ENCODE assay signal across 8 mouse cellular contexts in genomic region chr14:100284119-100284860, GRCm38 (mm10). TPM values are rescaled to one million over a fixed set of nuclear protein-coding genes. Genes with fewer than 3 reads are reported as not detected.
A peak's percentile ranks its signal among the peaks of the same experiment; 100 is the strongest.
DNase-seq lines count a peak whose midpoint lies in the region; ATAC-seq and TF ChIP-seq lines count a peak whose summit lies in the region.

Klf12 (minus strand) TSS chr14:100284679.

- H3K27me3 ChIP-seq in limb, embryonic 10.5 days (ENCODE audit: low read depth, poor library complexity, severe bottlenecking) = no peaks in the 10 kb centered on the region
- H3K27me3 ChIP-seq in midbrain, embryonic 12.5 days = peaks cover 4% of the 10 kb centered on the region; the same call in 1 of the 2 replicates
- H3K27me3 ChIP-seq in small intestine, adult 2 months (ENCODE audit: control insufficient read depth, insufficient read depth, low read length) = peaks cover 26% of the 10 kb centered on the region

- peak within 1 kb of the TSS; percentile 67 for H3K9ac ChIP-seq in midbrain, embryonic 12.5 days (replicated peaks)

- peak within 1 kb of the TSS; percentile 65 for H3K4me2 ChIP-seq in midbrain, embryonic 12.5 days (replicated peaks)

- 0% methylated on average over 35 of the region's 40 CpGs for WGBS in limb, embryonic 10.5 days
- WGBS in midbrain, embryonic 12.5 days = under 1% methylated on average over 39 of the region's 40 CpGs
- 2% methylated on average over 40 of the region's 40 CpGs for WGBS in small intestine, adult 2 months

- peaks cover 53% of the 10 kb centered on the region for H3K4me1 ChIP-seq in limb, embryonic 10.5 days
- H3K4me1 ChIP-seq in midbrain, embryonic 12.5 days = peaks cover 26% of the 10 kb centered on the region
- H3K4me1 ChIP-seq in small intestine, adult 2 months (ENCODE audit: control insufficient read depth, insufficient read depth, insufficient read length, low read length) = peaks cover 16% of the 10 kb centered on the region

- peak; percentile 89 for ATAC-seq in midbrain, embryonic 12.5 days (ENCODE audit: low FRiP score, low read depth)
- no peak for ATAC-seq in erythroid progenitor cell, adult 5-6 weeks (replicated peaks; ENCODE audit: low FRiP score, poor library complexity, severe bottlenecking)

- peak; percentile 87 for DNase-seq in adrenal gland, adult 2 months
- DNase-seq in embryo, embryonic 9.5 days (ENCODE audit: extremely low spot score) = peak; percentile 87
- DNase-seq in heart, adult 18-20 months = peak; percentile 86 to 88
- peak; percentile 83 for DNase-seq in kidney, adult 18-20 months
- peak; percentile 93 for DNase-seq in limb, embryonic 10.5 days (ENCODE audit: low spot score)

- H3K36me3 ChIP-seq in limb, embryonic 10.5 days = peaks cover 11% of the 10 kb centered on the region
- no peaks in the 10 kb centered on the region; the same call in 1 of the 2 replicates for H3K36me3 ChIP-seq in midbrain, embryonic 12.5 days
- H3K36me3 ChIP-seq in small intestine, adult 2 months (ENCODE audit: control insufficient read depth, insufficient read depth, low read length) = no peaks in the 10 kb centered on the region

- peak within 1 kb of the TSS; percentile 74 for H3K4me3 ChIP-seq in limb, embryonic 10.5 days
- H3K4me3 ChIP-seq in midbrain, embryonic 12.5 days = peak within 1 kb of the TSS; percentile 65
- peak within 1 kb of the TSS; percentile 66 for H3K4me3 ChIP-seq in small intestine, adult 2 months (ENCODE audit: low read depth, low read length)

- no peak for TF ChIP-seq POLR2A in small intestine, adult 2 months (IDR thresholded peaks at IDR 0.05; ENCODE audit: low read depth, low read length)

- H3K9me3 ChIP-seq in limb, embryonic 10.5 days (replicated peaks) = no peaks in the 10 kb centered on the region; the same call in 1 of the 2 replicates
- H3K9me3 ChIP-seq in midbrain, embryonic 12.5 days = peaks cover 3% of the 10 kb centered on the region

- TF ChIP-seq CTCF in small intestine, adult 2 months (IDR thresholded peaks at IDR 0.05; ENCODE audit: extremely low read depth, insufficient read length, insufficient replicate concordance, low read depth, low read length) = no peak

- peak within 1 kb of the TSS; percentile 98 for H3K27ac ChIP-seq in limb, embryonic 10.5 days
- H3K27ac ChIP-seq in midbrain, embryonic 12.5 days (replicated peaks) = peak within 1 kb of the TSS; percentile 97
- no peak within 1 kb of the TSS for H3K27ac ChIP-seq in small intestine, adult 2 months (ENCODE audit: insufficient read depth, low read depth, low read length)

RNA-seq across cellular contexts. Expression of gene Klf12, which starts in this region (rescaled TPM):
- 10 to 100 TPM; 16.8 to 25.6 TPM for total RNA-seq in adrenal gland, adult 2 months (2021)
- polyA plus RNA-seq in adrenal gland, adult 2 months (2012; rRNA removed) = 6.7 and 11.4 TPM in 2 replicates
- 10 to 100 TPM; 12.7 to 17.4 TPM for total RNA-seq in heart, adult 18-20 months (2021)
- polyA plus RNA-seq in limb, embryonic 10.5 days (2016; fragmentation: Nextera tagmentation; extraction: Ambion mirVana) = 24.5 and 26.7 TPM in 2 replicates
- polyA plus RNA-seq in midbrain, embryonic 12.5 days (2016; fragmentation: Nextera tagmentation; extraction: Ambion mirVana) = 50.3 and 51.0 TPM in 2 replicates
- polyA plus RNA-seq in small intestine, adult 2 months (2012; rRNA removed) = 0.79 and 1.1 TPM in 2 replicates
- total RNA-seq in erythroid progenitor cell, adult 5-6 weeks (2015; ENCODE audit: low replicate concordance) = not detected in 2 replicates
- total RNA-seq in erythroid progenitor cell, adult 5-6 weeks (2017; ENCODE audit: low replicate concordance) = 3.3 TPM in 1 of 2 replicates, not detected in the other
